Mouse (Mus musculus) monocyte, adult 2 months (primary cell): ENCODE results near the gene Fadd.

Experiments
- DNase-seq, 2 experiments: peaks; one replicate each; pipeline ENCODE4 v3.0.0; 2022; ENCODE audit warnings: low spot score in 2 of 2, low read depth in 1 of 2

Fadd gene

DNA sequence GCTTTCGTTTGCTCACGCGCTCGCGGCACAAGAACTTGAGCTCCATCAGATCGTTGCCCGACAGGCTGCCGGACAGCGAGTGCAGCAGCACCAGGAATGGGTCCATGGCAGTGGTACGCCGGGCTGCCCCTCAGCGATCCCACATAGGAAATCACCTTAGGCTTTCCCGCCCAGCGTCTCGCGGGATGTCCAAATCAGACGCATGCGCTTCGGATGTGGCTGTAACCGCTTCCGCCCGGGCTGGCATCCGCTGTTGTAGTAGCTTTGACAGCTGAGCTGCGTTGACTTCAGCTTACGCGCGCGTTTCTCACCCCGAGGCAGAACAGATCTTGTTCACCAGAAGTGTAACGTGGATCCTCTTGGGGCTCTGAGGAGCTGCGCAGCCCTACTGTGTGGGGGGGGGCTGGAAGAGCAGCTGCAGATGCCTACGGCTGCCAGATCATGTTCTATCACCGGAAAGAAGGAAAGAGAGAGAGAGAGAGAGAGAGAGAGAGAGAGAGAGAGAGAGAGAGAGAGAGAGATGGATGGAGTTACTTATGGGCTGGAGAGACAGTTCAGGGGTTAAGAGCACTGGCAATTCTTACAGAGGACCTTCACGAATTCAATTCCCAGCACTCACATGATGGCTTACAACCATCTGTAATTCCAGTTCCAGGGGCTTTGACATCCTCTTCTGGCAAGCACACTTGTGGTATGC, at the start of gene Fadd:
Gene Fadd, minus strand, starts transcription at position 180 of the 697 bp plus-strand sequence.
- DNase-seq = peak; percentile 86 to 94

DNA sequence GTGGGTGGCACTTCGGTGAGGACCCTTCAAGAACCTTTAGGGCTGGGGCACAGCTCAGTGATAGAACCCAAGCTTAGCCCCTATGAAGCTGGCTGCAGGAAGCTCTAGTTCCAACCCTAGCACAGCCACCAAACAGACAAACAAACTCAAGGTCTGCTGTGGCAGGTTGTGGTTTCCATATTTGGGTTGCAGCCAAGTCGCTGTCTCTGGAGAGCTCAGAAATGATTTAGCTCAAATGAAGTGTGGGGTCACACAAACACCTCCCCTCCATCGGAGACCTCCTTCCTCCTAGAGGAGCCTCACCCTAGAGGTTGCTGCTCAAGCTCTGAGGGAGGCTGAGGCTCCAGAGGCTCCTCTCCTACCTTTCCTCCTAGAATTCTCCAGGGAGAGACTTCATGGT, 48.4 kb upstream of the Fadd start:
- no peak for DNase-seq

DNA sequence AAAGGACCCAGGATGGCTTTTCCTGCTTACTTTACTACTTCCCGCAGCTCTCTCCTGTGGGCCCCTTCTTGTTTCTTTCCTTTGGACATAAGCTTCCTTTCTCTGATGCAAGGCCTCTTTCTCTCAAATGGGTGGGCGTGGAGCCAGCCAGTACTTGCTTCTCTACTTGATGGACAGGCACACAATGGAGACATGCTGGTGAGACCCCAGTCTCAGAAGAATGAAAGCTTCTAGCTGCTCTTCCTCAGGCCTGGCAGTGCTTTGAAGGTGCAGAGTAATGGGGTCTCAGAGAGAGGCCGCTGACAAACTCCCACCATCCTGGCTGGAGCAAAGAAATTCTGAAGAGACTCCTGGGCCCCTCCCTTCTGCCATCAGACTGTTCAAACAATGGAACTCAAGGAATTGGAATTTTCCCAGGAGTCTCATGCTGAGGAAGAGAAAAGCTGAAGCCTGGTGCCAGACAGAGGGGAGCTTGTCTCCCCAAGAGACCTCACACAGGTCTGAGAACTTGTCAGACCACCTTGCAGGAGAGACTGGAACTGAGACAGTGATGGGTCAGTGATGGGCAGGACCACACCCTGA, 46.2 kb upstream of the Fadd start:
- DNase-seq = no peak

DNA sequence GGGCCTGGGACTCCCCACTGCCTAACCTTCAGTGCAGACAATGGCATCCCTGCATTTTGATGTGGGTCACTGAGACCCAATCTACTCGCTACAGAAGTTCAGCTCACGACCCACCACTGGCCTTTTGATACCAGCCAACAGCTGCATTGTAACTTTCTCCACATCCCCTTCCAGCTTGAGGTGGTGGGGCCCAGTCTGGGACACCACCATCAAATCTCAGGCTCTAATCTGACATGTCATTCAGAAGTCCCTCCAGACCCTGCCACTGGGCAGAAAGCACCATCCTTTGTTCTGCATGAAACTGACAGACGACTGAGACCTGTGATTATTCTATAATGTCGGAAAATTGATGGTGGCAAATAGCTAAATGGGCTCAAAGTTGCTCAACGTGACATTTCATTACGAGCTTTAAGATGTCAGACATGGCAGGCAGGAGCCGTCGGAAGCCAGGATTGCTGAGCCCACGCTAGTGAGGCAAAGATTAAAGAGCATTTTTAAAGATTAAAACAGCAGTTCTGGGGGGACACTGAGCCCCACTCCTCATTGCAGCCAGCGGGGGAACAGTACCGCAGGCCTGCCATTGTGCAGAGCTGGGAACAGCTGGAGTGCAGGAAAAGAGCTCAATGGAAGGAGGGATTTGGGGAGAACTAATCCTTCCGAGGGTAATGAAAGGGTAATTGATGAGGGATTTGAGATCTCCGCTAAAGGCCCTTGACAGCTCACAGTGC, 45.5 kb upstream of the Fadd start:
- DNase-seq = no peak

DNA sequence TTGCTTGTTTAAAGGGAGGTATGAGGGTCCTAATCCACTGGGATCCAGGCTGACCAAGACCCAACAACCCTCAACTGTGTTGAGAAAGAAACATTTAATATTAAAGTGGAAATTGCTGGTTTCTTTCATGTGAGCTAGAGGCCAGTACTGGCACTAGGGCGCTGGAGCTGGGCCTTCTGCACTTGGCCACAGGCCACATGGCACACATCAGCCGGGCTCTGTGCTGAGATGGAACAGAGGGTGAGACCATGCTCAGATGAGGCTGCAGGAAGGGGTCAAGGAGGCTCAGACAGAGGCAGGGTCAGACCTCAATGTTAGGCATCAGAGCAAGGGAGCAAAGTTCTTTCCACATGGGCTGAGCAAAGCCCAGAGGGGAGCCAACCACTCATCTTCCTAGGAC, 43.8 kb upstream of the Fadd start:
- no peak for DNase-seq

DNA sequence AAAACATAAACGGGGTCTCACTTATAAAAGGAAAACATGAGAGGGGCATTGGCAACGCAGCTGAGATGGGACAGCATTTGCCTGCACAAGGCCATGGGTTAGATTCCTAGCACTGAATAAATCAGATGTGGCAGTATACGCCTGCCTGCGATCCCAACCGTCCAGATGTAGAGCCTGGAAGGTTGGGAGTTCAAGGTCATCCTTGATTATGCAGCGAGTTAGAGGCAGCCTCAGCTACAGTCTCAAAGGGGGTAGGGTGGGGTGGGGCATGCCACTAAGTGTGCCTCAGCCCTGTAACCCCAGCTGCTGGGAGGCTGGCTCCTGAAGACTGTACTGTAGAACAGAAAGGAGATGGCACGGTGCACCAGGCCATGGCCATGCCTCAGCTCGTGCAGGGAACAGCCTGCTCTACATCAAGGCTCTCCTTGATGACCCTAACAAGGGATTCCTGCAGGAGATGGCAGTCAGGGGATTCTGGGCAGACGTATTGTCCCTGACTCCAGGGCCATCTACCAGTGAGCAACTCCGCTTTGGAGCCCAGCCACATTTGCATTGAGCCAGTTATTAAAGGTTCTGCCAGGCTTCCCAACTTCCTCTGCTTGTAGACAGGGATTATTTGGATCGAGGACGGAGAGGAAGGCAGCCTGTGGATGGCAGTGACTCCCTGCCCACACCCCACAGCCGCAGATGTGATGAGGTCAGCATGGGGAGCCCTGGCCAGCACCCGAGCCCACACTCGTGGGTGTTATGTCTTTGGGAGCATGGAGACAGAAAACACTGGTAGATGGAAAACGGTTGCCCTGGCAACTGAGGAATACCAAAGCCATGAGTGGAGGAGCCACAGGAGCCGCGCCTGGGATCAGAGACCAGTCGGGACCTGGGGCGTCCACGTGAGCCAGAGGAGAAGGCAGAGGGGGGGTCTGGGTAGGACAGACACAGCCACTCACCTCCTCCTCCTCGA, 38.7 kb upstream of the Fadd start:
- DNase-seq = no peak

DNA sequence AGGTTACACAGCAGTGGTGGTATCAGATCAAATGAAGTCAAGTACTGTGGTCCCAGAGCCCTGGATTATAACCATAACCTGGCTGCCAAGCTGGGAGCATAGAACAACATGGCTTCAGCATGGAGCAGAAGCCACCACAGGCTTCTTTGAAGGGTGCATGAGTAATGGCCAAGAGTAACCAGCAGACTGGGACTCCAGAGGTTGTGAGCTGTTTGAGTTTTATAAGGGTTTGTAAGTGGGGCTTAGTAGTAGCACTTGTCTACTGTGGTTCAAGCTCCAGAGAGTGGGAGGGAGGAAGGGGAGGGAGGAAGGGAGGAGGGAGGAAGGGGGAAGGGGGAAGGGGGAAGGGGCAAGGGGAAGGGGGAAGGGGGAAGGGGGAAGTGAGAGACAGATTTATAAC, 38.1 kb upstream of the Fadd start:
- DNase-seq = no peak

DNA sequence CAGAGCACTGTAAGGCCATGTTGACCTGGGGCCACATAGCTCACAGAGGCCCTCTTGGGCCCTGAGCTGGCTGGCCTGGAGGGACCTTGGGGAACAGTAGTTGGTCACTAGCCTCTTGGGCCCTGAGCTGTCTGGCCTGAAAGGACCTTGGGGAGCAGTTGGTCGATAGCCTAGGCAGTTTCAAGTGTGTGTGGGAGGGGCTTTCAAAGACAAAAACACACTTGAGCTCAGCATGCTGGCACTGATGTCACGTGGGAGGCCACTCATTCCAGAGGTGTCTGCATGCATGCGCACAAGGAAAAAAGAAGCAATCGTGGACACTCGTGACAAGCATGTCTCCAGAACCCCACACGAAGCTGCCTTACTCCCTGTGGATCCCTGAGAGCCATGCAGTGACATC, 33.1 kb upstream of the Fadd start:
- DNase-seq = no peak

DNA sequence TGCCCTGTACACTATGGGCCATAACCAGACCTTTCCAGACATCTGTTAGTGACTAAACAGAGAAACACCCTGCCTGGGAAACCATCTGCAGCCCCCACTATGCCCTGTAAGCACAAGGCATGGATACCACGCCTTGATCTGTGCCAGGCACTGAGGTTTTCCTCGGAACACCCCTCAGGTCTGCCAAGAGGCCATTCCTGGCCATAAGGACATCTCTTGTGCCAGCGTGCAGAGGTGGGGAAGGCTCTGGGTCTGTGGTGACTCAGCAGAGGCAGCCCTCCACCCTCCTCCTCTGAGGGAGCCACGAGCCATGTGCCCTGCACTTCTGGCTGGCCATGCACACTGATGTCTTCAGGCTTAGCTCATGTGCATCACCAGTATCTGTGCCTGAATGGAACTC, 30.6 kb upstream of the Fadd start:
- DNase-seq = no peak

DNA sequence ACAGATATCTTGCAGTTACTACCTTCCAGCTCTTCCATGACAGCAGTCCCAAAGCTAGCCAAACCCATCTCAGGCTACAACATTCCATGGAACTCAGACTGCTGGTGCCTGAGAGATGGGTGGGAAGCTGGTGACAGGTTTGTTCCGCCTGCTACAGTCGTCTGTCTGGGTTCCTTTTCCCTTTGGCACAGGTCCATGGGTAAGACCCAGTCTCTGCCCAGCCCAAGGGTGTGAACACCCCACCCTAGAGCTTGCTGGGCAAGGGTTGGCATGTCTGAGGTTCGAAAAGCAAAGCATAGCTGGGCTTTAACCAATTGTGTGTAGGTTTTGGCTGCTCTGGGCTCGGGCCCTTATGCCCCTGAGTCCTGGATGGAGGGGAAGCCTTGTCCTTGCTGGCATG, 30.1 kb upstream of the Fadd start:
- DNase-seq = no peak

DNA sequence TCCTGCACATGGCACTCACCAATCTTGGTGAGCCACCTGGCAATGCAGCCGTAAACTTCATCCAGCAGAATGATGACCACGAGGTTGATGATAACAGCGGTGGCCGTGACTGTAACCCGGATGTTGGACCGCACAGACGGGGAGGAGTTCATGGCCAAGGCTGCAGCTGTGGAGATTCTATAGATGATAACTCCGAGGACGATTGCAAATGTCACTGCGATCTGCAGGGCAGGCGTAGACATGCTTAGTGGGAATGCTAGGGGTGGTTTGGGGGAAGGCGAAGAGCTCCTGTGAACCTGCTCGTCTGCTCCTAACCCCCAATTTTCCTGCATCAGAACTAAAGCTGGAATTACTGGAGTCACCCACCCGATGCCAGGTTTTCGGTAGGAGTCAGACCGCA, 29.3 kb upstream of the Fadd start:
- no peak for DNase-seq

DNA sequence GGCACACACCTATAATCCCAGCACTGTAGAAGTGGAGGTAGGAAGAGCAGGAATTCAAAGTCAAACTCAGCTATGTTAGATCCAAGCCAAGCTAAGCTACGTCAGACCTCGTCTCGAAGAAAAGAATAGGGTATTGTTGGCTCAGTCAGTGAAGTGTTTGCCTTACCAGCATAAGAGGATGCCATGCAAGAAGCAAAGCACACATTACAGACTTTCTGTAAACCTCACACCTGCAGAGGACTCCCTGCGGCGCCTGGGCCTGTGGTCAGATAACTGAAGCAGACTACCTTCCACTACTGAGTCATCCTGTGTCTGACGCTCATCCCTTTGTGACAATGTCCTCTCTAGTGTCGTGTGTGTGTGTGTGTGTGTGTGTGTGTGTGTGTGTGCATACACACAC, 27.3 kb upstream of the Fadd start:
- no peak for DNase-seq

DNA sequence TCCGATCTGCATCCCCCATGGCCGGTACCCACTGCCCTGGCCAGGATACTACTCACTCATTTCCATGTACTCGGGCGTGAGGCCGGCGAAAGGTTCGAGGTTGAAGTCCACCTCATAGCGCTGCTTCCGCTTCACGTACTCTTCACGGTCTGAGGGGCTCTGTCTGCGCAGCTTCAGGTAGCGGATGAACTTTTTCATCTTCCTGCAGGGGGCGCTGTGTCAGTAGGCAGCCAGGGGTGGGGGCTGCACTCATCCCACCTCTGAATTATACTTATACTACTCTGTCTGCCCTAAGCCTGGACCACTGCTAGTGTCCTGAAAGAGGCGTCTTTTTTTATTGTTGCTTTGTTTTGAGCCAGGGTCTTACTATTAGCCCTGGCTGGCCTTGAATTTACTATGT, 25.6 kb upstream of the Fadd start:
- DNase-seq = no peak

DNA sequence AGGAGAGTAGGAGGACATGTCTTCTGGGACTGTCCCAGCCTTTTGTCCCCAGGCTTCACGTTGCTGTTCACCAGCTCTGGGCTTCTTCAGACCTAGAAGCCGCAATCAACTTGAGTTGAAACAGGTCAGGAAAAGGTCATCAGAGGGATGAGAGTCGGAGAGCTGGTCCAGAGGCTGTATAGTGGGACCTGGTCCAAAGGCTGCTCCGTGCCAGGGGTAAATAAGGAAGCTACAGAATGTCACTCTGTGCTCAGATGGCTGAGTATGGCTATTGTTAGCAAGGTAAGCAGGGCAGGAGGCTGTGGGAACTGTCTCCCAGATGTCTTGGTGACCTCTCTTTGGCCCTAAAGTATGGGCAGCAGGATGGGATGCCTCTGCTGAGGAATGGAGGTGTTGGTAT, 22.5 kb upstream of the Fadd start:
- no peak for DNase-seq

DNA sequence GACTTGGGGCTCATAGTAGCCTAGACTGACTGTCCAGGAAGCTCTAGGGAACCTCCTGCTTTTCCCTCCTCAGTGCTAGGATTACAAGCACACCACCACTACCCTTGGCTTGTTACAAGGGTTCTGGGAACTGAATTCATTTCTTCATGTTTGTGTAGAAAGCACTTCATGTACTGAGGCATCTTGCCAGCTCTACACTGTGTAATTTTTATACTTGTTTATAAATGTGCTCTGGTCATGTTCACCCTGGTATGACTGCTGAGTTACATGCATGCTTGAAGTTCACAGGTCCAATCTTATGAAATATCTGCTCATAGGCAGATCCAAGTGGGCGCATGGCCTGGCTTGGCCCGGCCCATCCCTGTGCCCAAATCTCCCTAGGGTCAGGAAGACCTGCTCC, 22.0 kb upstream of the Fadd start:
- no peak for DNase-seq

DNA sequence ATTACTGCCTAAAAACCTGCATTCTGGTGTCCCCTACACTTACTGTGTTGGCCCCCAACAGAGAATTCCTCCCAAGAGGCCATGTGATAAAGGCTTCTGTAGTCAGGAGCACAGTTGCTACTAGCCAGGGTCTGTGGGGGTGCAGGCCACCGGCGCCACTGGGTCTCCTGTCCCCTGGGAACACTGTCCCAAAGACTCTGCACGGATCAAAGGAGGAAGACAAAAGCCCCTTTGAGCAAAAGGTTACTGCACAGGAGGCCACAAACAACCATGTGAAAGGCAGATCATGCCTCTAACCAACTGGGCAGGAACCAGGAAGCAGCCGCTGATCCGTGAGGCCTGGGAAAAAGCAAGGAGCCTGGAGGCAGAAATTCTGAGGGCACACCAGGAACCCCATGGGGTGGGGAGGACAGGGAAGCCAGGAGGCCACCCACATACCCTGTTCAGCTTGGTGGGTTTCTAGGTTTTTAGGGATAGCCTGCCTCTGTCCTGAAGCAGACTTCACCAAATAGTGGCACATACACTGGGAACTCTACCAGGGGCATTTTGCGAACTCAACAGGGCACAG, 18.2 kb upstream of the Fadd start:
- no peak for DNase-seq

DNA sequence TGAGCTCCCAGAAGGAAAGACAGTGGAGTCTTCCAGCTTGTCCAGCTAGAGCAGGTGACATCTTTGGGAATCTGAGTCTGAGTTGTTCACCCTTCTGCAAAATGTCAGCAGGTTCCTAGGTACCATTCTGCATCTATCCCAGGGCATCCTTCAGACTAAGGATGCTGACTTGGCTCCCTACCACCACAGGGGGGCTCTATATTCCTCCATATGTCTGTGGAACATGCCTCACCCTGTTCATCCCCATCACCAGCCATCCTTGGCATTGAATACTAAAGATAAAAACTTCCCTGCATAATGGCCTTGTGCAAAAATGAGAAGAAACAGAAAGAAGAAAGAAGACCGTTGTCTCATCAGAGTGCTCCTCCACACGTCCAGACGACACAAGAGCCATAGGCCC, 7.2 kb upstream of the Fadd start:
- DNase-seq = no peak

DNA sequence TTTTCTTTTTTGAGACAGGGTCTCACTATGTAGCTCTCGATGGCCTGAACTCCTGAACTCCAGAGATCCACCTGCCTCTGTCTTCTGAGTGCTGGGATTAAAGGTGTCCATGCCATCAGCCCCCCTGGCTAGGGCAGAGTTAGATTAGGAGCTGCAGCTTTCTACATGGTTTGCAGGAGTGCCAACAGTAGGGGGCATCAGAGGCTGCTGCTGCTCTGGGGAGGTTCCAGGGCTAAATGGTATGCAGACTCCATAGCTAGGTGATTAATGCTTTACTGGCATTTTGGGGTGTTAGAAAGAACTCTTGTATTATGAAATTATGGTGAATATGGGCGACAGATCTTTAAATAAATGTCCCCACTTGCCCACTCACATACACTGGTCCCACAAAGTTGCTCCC, 5.0 kb upstream of the Fadd start:
- DNase-seq = no peak

DNA sequence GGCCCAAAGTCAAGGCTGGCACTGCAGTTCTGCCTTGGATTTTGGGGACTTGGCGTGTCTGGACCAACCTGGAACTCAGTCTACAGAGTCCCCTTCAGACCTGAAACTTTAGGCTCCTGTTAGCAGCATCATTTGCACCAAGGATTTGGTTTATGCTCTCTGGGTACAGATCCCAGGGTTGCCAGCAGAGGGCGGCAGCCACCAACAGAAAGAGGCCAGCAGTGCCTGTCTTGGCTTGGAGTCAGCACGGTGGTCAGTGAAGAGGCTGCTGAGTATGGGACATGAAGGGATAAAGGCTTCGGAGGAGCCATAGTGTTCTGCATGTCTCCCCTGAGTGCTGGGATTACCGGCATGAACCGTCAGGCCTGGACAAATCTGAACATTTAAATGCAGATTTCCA, 3.4 kb upstream of the Fadd start:
- DNase-seq = peak in 1 of 2 experiments; percentile 22

DNA sequence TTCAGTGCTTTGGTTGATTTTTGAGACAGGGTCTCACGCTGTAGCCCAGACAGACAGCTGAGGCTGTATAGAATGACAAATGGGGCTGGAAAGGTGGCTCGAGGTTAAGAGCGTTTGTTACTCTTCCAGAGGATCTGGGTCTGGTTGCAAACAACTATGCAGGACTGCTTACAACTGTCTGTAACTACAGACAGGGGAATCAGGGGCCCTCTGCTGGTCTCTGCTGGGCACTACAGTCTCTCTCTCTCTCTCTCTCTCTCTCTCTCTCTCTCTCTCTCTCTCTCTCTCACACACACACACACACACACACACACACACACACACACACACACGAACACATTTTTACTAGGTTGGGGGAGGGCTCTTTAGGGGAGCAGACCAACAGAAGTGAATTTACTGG, 1.4 kb upstream of the Fadd start:
- no peak for DNase-seq
